Mouse (Mus musculus): ENCODE data around the gene Zfp385b.

Gene Zfp385b

GRCm38 (mm10) chr2:77514476-77514875 is 305.0 kb downstream of the Zfp385b start:
- DNase-seq = peak; percentile 75 to 78

GRCm38 (mm10) chr2:77508731-77509130 is 310.7 kb downstream of the Zfp385b start:
- DNase-seq = no peak

DNA sequence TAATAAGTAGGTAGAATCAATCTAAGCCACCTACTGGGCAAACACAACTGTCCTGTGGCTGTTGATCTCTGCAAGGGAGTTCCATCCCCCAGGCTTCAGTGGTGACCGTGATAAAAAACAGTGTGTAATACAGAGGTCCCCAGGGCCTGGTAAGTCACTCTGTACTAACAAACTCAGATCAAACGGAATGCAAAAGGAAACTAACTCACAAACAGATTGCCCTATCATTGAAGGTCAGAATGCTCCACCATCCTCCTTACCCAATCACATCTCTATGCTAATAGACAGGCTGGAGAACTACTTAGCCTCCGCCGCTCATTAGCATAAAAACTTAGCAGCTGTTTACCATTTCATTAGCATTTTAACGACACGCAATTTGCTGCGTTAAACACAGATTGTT is 313.1 kb downstream of the Zfp385b start:
- DNase-seq = no peak

DNA sequence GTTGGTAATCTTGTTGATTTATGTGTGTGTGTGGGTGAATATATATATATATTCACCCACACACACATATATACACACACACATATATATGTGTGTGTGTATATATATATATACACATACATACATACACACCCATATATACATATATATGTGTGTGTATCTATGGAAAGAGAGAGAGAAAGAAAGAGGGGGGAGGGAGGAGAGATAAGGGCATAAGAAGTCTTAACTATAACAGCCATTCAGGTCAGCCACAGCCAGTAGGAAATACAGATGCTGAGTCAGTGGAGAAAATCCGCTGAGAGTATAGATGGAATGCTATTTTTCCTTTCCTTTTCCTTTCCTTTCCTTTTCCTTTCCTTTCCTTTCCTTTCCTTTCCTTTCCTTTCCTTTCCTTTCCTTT is 313.8 kb downstream of the Zfp385b start:
- no peak for DNase-seq

DNA sequence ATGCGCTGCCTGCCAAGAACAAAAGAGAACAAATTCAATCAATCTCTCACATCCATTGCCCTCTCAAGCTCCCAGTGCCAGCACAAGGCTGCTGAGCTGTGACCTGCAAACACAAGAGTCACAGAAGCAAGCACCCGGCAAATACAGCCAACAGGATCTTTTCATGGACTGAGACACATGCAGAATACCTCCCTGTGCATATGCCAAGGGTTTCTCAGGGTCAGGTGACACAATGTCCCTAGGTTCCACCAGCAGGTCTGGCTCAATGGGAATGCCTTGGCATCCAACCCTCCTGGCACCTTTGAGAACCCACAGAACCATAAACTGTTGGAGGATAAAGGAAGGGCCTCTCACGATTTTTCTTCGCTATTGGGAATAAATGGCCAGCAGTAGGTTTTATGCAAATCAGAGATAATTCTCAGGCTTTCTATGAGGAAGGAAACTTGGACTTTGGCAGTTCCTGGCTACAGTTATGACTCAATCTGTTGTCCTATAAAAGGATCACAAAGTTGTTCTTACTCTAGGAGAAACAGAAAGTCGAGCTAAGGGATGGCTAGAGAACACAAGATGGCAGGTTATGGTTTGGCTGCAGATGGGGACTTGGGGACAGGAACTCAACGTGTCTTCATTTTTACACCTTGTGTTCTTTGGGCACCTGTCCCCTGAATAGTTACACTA is 315.6 kb downstream of the Zfp385b start:
- DNase-seq = peak; percentile 53 to 63

GRCm38 (mm10) chr2:77503217-77503616 is 316.2 kb downstream of the Zfp385b start:
- no peak for DNase-seq

- DNase-seq = peak in 1 of 2 experiments; percentile 23
These were observed 317.0 kb downstream of the Zfp385b start for GRCm38 (mm10) chr2:77502458-77502857.

DNA sequence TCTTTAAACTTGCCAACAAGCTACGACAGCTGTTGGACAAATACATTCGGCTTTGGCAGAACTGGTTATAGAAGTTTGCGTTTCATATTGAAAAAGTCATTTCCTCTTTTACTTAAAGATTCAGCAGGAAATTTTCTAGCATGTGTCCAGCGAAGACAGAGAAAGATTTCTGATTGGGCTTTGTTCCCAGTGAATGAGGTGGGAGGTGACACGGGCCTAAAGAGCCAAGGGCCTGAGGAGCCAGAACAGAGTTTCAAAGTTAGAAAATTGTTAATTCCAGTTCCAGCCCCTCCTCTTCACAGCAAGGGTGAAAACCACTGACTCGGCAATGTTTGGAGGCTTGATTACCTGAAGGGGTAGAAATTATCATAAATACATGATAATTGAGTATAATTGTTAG is 319.0 kb downstream of the Zfp385b start:
- DNase-seq = no peak

- no peak for DNase-seq
These were observed 321.1 kb downstream of the Zfp385b start for GRCm38 (mm10) chr2:77498379-77498778.

GRCm38 (mm10) chr2:77497942-77498341 is 321.5 kb downstream of the Zfp385b start:
- DNase-seq = no peak

DNA sequence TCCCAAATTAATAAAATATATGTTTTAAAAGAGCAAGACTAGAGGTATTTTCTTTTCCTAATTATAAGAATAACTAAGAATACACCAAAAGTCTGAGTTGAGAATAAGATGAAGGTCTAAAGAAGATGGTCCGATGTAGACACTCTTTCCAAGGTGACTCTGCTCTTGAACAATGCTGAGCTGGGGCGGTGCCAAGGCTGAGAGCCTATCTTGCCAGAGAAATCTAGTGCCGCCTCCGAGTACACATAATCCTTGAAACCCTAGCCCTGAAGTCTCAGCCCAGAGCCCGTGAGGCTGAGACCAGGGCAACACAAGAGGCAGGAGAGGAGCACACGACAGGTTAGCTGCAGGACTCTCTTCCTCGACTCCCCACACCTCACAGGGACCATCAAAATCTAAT is 323.4 kb downstream of the Zfp385b start:
- DNase-seq = peak; percentile 66 to 68

GRCm38 (mm10) chr2:77495344-77495743 is 324.1 kb downstream of the Zfp385b start:
- no peak for DNase-seq

DNA sequence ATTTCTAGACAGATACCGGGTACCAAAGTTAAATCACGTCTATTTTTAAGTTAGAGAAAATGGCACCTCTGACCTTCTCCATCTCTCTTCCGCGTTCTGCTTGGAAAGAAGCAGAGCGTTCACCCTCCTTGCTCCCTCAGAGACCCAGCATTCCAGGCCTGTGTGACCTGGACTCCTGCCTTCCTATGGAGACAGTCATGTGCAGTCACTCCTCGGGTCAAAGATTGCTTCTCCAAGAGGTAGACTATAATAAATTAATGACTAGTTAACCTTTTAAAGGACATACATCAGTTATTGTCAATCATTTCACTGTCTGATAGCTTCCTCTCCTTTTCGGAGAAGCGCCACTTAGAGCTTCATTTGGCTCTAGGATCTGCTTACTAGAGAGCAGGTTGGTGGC is 325.7 kb downstream of the Zfp385b start:
- no peak for DNase-seq

DNA sequence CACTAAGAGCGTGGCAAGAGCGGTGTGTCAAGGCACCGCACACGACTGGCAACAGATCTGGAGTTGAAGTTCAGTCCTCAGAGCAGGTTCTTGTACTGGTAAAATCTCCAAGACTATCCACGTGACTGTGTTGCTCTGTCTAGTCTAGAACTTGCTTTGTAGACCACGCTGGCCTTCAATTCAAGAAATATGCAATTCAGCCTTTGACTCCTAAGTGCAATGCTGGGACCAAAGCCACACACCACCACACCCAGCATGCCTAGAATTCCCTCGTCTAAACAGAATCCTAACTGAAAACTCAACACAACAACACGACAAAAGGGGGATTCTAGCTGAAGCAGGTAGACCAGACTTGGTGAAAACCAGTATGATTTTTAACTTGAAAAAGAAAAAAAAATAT is 332.3 kb downstream of the Zfp385b start:
- DNase-seq = no peak

GRCm38 (mm10) chr2:77481274-77481673 is 338.2 kb downstream of the Zfp385b start:
- DNase-seq = no peak

DNA sequence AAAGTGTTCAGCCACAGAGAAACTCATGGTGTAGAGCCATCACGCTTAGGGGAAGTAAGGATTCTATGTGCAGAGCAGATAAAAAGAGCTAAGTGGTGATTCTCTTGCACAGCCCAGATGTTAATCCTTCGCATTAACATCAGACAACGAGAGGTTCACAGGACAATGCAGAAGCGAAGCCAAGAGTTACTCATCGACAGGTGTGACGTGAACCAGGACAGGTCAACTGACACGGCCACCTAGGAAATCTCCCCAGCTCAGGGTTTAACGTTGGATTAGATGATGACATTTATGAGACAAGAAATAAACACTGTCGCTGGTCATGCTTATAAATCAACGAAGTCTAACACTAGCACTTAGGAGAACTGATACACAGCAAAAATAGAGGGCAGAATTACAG is 341.9 kb downstream of the Zfp385b start:
- no peak for DNase-seq

DNA sequence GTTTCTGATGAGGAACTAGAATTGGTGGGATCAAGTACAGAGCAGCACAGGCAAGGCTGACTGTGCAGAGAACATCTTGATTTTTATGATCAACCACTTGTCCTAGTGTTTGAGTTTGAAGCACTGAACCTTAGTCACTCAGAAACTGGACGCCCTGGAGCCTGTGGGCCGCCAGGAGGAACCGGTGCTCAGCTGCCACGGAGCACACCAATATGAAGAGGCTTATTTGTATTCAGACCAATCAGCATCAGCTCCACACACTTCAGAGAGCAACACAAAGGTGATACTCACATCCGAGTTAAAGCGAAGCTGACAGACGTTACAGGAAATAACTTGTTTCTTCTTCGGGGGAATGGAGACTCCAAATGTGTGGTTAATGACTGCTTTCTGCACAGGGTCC is 343.0 kb downstream of the Zfp385b start:
- DNase-seq = no peak

DNA sequence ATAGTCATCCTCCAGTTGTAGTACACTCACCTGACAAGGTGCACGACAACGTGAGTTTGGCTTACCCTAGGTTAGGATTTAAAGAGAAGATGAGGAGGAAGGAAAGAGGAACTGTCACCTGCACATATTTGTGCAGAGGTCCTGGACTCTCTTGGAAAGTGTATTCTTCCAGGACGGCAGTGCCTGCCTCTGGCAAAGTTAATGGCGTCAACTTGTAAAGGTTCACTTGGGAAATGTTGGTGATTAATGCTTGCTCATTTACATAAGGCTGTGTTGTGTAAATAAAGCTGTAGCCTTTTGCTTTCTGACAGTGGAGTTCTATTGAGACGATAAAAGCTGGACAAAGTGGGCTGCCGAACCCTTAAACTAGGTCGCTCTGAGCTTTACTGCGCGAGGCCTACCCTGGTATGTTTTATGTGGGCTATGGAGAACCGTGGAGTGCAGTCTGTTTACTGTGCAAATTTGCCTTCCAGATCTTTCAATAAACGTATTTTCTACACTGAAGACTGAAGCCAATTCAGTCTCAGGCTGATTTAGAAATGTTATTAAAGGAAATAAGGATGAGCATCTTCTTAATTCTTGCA is 347.1 kb downstream of the Zfp385b start:
- no peak for DNase-seq

GRCm38 (mm10) chr2:77470716-77471115 is 348.7 kb downstream of the Zfp385b start:
- DNase-seq = peak; percentile 29 to 32

- no peak for DNase-seq
These were observed 358.0 kb downstream of the Zfp385b start for GRCm38 (mm10) chr2:77461413-77461812.

DNA sequence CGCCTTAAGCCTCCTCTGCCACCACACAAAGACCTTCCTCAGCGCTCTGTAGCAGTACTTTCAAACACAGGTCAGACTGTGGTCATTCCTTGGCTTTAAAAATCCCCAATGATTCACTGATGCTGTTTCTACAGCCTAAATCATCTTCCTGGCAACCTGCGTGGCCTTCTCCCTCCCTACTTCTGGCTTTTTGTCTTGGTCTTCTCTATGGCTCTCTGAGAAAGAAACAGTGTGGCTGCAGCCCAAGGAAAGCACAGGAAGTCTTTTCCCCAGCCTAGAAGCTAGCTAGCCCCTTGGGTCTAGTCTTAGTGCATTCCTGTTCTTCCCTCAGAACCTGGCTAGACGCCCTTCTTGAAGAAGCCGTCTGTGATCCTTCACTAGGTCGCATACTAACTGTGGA is 359.4 kb downstream of the Zfp385b start:
- no peak for DNase-seq

- DNase-seq = no peak
These were observed 361.0 kb downstream of the Zfp385b start for GRCm38 (mm10) chr2:77458431-77458830.

- DNase-seq = no peak
These were observed 362.3 kb downstream of the Zfp385b start for GRCm38 (mm10) chr2:77457120-77457519.

DNA sequence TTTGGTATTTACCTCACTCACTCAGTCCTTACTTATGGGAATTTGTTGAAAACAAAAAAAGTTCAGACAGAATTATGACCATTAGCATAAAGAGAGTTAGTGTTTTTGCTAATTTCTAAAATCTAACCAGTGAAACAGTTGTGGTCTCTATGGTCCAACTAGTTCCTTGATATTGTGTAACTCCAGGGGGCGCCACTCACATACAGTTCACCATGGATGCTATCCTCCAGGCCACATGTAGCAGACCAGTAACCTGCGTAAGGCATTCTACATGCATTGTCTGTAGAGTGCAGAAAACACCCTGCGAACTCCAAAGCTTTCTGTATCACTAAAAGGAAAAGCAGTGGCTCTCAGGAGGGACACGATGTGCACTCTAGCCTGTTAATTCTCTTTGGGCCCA is 362.8 kb downstream of the Zfp385b start:
- DNase-seq = peak; percentile 72 to 79
